Mouse (Mus musculus): ENCODE data around the gene Lgals4. TPM values are rescaled to one million over a fixed set of nuclear protein-coding genes. Genes with fewer than 3 reads are reported as not detected.

Gene Lgals4
- 6.1 and 7.7 TPM in 2 replicates for polyA plus RNA-seq (2015; fragmentation: Nextera tagmentation; extraction: Ambion mirVana)

GRCm38 (mm10) chr7:28833723-28834347 lies at the start of gene Lgals4:
TSS of gene Lgals4 (plus strand) at chr7:28833854.

GRCm38 (mm10) chr7:28788307-28789195 lies 45.1 kb upstream of the Lgals4 start, which contains the start of gene Rinl:
TSS of gene Rinl (plus strand) at chr7:28788969.

DNA sequence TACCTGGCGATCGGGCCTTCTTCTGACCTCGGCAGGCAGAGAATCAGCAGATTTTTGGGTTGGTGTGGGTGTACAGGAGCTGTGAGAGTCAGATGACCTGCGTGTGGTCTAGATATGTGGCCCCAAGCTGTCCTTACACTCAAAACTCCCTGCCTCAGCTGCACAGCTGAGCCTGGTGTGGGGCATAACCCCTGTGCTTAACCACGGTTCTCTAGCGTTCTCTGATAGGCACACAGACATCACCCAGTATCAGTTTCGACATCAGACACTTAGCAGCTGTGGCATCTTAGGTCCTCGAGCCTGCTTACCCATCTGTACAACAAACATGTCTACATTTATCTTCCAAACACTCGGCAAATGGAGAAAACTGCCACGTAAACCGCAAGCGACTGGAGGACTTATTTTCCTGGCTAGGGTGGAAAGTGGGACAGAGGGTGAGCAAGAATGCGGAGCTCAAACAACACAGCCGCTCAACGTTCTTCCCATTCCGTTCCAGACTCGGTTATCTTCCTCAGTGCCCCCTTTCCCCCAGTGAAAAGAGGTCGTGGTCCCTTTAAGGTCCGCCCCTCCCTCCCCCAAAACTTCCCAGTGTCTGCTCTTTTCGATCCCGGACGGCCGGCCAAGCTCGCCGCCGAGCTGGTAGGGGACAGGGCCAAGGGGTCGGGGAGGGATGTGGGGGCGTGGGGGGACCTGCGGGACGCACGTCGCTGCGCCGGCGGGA lies 25.3 kb upstream of the Lgals4 start, which contains the start of gene Hnrnpl:
Gene Hnrnpl, plus strand, starts transcription at position 321 of the 721 bp plus-strand sequence.

DNA sequence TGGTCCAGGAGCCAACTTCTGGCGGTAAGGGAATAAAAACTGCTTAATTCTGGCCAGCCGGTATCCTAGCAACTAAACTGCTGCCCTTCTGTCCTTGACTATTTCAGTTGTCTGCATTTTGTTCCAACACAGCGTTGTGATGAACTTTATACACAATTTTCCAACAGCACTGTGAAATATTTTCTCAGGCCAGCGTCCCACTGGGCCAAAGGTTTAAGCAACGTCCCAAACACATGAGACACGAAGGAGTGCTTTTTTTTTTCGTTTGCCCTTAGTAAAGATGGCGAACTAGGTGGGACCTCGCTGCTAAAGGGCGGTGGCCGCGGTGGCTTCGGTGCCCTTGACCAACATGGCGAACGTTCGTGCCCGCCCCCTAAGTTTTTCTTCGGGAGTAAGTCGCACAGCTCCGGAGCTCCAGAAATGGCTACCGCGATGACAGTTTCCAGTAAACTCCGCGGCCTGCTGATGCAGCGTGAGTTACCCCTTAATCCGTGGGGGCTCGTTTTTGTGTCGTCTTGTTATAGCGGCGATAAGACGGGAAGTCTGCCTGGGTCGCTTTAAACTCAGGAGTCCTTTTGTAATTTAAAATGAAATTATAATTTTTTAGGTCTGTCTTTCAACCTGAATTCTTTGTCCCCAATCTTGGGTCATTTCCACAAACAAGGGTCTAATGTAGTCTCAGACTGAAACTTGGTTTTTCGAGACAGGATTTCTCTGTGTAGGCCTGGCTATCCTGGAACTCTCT lies 8.5 kb upstream of the Lgals4 start, which contains the start of gene Ech1:
Gene Ech1, plus strand, starts transcription at position 277 of the 745 bp plus-strand sequence.

GRCm38 (mm10) chr7:28863540-28863939 lies 29.9 kb downstream of the Lgals4 start, which contains the start of gene Lgals7:
TSS of gene Lgals7 (plus strand) at chr7:28863853.

GRCm38 (mm10) chr7:28881199-28881598 lies 47.5 kb downstream of the Lgals4 start, which contains the start of gene Capn12:
TSS of gene Capn12 (plus strand) at chr7:28881422.

Other genes with a start within 250 kb of the Lgals4 start
- gene Samd4b, start 235.7 kb upstream of the Lgals4 start, polyA plus RNA-seq (2015; fragmentation: Nextera tagmentation; extraction: Ambion mirVana): 16.1 and 19.3 TPM in 2 replicates
- 12.0 and 12.5 TPM in 2 replicates for gene Pak4, start 235.7 kb upstream of the Lgals4 start, polyA plus RNA-seq (2015; fragmentation: Nextera tagmentation; extraction: Ambion mirVana)
- 0.40 and 0.52 TPM in 2 replicates for gene Acp7, start 202.5 kb upstream of the Lgals4 start, polyA plus RNA-seq (2015; fragmentation: Nextera tagmentation; extraction: Ambion mirVana)
- gene Fbxo27, start 141.0 kb upstream of the Lgals4 start, polyA plus RNA-seq (2015; fragmentation: Nextera tagmentation; extraction: Ambion mirVana): 13.1 and 15.8 TPM in 2 replicates
- gene Fbxo17, start 117.0 kb upstream of the Lgals4 start, polyA plus RNA-seq (2015; fragmentation: Nextera tagmentation; extraction: Ambion mirVana): 5.9 and 6.1 TPM in 2 replicates
- 125 and 130 TPM in 2 replicates for gene Mrps12, start 92.0 kb upstream of the Lgals4 start, polyA plus RNA-seq (2015; fragmentation: Nextera tagmentation; extraction: Ambion mirVana)
- 18.5 and 21.8 TPM in 2 replicates for gene Sars2, start 91.9 kb upstream of the Lgals4 start, polyA plus RNA-seq (2015; fragmentation: Nextera tagmentation; extraction: Ambion mirVana)
- gene Ccer2, start 77.7 kb upstream of the Lgals4 start, polyA plus RNA-seq (2015; fragmentation: Nextera tagmentation; extraction: Ambion mirVana): 1.5 and 2.1 TPM in 2 replicates
- 154 and 178 TPM in 2 replicates for gene Sirt2, start 67.1 kb upstream of the Lgals4 start, polyA plus RNA-seq (2015; fragmentation: Nextera tagmentation; extraction: Ambion mirVana)
- 77.9 and 82.5 TPM in 2 replicates for gene Nfkbib, start 66.3 kb upstream of the Lgals4 start, polyA plus RNA-seq (2015; fragmentation: Nextera tagmentation; extraction: Ambion mirVana)
- 2.5 TPM in 2 replicates for gene Rinl, start 44.9 kb upstream of the Lgals4 start, polyA plus RNA-seq (2015; fragmentation: Nextera tagmentation; extraction: Ambion mirVana)
- 155 and 161 TPM in 2 replicates for gene Hnrnpl, start 25.3 kb upstream of the Lgals4 start, polyA plus RNA-seq (2015; fragmentation: Nextera tagmentation; extraction: Ambion mirVana)
- 135 and 151 TPM in 2 replicates for gene Ech1, start 8.6 kb upstream of the Lgals4 start, polyA plus RNA-seq (2015; fragmentation: Nextera tagmentation; extraction: Ambion mirVana)
- 3.5 and 4.3 TPM in 2 replicates for gene Lgals7, start 30.0 kb downstream of the Lgals4 start, polyA plus RNA-seq (2015; fragmentation: Nextera tagmentation; extraction: Ambion mirVana)
- 0.43 and 0.56 TPM in 2 replicates for gene Capn12, start 47.6 kb downstream of the Lgals4 start, polyA plus RNA-seq (2015; fragmentation: Nextera tagmentation; extraction: Ambion mirVana)
- 110 and 120 TPM in 2 replicates for gene Actn4, start 128.5 kb downstream of the Lgals4 start, polyA plus RNA-seq (2015; fragmentation: Nextera tagmentation; extraction: Ambion mirVana)
- 307 and 320 TPM in 2 replicates for gene Eif3k, start 148.0 kb downstream of the Lgals4 start, polyA plus RNA-seq (2015; fragmentation: Nextera tagmentation; extraction: Ambion mirVana)
- 11.8 and 12.8 TPM in 2 replicates for gene Map4k1, start 148.2 kb downstream of the Lgals4 start, polyA plus RNA-seq (2015; fragmentation: Nextera tagmentation; extraction: Ambion mirVana)